Mouse (Mus musculus): ENCODE measurements at regions not wholly inside any gene's neighbourhood (a gene's known extent, or its start where the extent isn't known, plus 50 kb on each side); places are given as distances from the start of the nearest gene placed in this dataset.
A peak's percentile ranks its signal among the peaks of the same experiment; 100 is the strongest.

DNA sequence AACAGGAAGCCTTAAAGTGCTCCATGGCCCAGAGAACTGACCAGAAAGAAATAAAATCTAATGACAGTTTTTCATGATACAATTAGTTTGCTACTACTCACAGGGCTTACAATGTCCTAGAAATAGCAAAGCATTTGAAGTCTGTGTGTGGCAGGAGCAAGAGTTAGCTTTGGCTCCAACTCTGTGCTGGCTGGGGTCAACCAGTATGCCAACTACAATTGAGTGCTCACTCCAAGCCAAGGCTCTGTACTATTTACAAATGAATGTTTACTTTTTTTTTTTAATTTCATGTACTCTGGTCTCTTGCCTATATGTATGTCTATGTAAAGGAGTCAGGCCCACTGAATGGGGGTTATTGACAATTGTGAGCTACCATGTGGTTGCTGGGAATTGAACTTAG lies 75.7 kb upstream of the Jak1 start:
- DNase-seq: no peak

DNA sequence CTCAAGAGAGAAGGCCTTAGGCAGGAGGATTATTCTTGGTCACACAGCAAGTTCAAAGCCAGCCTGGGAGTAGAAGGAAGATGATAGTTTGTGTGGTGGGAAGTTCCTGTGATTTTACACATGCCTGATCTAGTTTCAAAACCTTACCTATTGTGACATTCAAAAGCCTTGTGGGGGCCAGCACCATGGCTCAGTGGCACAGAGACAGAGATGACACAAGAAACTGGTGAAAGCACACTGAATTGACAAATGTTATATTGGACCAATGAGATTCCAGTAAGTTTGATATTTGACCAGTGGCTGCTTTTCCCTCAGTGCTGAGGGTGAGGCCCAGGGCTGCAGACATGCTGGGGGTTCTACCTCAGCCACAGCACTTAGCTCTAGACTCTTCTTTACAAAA lies 73.1 kb upstream of the Jak1 start:
- DNase-seq: no peak

DNA sequence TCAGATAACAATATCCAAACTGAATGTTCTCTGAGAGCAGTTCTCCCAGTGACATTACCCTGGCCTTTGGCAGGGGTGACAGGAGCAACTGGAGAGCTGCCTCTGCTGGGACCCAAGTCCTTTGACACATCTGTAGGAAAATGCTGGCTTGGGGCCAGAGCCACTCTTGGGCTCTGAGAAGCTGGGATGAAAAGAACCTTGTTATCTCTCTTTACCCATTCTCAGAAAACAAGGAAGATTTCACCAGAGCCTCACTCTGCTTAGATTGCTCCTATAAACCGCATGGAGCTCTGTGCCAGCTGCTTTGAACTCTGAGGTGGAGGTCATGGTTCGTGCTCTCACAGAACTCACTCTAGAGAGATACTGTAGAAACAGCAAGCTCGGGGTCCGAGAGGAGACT lies 71.7 kb upstream of the Jak1 start:
- DNase-seq: no peak

DNA sequence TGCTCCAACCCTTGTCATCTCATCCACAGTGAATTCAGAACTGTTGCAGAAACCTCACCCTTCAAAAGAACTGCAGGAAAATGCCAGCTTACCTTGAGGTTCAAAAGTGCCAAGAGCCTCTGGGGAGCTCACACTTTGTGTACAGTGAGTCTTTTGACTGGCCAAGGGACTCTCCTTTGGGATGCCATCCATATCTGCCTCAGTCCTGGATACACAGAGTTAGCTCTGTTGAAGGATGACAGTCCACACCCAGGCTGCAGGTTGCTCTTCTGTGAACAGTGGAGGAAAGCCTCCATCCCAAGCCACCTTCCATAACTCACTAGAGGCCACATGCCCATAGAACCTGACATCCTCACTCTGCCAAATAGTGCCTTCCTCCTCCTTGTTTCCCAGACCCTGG lies 71.3 kb upstream of the Jak1 start:
- DNase-seq: no peak

DNA sequence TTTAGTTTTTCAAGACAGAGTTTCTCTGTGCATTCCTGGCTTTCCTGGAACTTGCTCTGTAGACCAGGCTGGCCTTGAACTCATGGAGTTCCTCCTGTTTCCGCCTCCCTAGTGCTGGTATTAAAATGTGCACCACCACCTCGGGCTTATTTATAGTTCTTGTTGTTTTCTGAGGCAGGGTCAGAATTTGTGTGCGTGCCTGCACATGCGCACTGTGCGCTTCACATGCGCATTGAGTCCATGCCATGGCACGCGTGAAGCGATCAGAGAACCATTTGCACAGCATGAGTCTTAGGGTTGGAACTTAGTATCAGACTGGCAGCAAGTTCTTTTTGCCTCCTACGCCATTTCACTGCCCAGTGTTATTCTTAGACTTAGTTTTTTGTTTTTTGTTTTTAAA lies 68.8 kb upstream of the Jak1 start:
- DNase-seq: no peak

DNA sequence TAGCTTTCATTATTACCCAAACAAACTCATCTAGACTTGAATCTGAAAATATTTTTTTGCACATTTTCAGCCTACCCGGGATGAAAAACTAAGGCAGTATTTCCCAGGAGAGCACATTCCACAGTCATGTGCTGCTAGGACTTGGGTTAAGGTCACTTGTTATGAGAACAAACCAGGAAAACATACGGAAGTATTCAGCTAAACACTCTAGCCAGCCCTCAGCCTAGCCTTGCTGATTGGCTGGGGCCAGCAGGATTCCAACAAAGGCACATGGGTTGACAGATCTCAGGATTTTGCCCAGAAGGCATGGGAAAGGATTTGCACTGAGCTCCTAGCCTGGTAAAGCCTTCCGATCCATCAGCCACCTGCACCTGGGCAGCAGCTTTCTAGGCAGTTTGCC lies 68.0 kb upstream of the Jak1 start:
- DNase-seq: no peak

DNA sequence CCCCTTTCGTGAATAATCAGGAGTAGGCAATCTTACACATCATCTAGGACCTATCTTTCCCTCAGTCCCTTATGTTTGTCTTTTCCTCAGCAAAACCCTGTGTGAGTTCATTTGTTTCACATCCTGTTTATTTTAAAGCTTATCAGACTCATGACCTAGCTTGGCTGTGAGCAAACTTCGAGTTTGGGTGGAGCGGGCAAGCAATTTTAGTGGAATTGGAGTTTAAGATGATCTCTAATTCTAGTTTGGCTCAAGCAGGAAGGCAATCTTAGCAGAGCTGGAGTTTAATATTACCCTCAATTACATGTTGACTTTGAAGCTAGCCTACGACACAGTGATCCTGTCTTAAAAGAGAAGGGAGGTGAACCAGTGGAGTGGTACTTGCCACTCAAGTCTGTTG lies 66.1 kb upstream of the Jak1 start:
- DNase-seq: no peak

DNA sequence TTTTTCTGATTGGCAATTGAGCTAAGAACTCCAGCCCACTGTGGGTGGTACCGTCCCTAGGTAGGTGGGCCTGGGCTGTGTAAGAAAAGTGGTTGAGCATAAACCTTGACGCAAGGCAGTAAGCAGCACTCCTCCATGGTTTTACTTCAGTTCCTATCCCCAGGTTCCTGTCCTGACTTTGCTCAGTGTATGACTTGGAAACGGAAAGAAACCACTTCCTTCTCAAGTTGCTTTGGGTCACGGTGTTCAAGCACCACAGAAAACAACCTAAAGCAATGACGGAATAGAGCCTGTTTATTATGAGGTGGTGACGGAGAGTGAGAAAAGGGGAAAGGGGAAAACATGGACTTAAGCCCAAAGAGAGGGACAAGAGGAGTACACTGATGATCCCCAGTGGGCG lies 64.0 kb upstream of the Jak1 start:
- DNase-seq: no peak

DNA sequence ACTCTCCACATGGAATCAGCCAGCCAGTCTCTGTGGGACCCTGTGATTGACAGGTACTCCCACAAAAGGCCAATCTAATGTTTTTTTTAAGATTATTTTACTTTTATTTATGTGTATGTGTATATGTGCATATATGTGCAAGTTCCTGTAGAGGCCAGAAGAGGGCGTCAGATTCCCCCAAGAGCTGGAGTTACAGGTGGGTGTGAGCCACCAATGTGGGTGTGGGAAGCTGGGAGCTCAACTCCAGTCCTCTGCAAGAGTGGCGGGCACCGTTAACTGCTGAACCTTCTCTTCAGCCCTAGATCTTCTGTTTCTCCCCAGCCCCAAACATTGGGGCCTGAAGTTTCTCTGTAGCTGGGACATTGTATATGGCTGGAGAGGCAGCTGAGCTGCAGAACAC lies 61.0 kb upstream of the Jak1 start:
- DNase-seq: no peak

DNA sequence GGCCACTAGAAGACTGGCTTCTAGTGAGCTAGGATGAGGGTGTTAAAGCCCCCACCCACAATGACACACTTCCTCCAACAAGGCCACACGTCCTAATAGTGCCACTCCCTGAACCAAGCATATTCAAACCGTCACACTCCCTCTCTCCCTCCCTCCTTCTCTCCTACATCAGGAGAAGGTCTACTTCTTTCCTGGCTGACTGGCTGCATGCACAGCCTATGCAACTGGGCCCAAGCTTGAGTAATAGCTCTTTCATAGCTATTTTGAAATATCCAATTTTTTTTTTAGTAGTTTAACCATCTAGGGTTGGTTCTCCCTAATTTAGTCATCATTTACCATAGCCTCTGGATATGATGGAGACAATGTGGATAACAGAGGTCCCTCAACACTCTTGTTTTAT lies 56.6 kb upstream of the Jak1 start:
- no peak for DNase-seq

DNA sequence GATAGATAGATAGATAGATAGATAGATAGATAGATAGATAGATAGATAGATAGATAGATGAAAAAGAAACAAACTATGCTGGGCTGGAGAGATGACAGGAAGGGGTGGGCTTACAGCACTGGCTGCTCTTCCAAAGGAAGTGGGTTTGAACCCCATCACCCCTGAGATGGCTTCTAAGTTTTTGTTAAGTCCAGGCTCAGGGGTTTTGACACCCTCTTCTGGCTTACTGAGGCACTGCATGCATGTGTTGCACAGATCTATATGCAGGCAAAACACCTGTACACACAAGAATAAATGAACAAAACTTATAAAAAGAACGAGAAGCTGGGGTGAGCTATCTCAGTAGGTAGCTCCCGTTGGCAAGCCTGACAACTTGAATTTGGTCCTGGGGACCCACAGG lies 55.5 kb upstream of the Jak1 start:
- peak; percentile 83 for DNase-seq

DNA sequence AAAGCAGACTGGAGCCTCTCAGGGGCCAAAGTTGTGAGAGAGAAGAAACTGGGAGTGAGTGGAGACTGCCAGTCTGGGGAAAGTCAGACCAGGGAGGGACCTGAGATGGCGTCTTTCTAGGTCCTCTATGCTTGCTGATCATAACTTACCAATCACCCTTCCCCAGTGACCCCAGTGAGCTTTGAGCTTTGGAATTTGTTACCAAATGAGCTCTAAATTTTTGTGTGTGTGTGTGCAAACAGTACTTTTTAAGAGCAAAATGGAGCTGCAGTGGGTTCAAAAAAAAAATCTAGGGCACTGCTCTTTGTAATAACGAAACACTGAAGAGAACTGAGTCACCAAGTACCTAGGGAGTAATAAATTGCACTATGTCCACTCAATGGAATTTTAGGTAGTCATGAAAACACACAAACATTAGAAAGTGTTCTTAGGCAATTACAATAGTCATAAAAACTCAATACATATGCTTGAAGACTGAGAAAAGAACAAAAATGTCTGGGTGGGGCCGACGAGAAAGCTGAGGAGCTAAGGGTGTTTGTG lies 54.7 kb upstream of the Jak1 start:
- DNase-seq: no peak

DNA sequence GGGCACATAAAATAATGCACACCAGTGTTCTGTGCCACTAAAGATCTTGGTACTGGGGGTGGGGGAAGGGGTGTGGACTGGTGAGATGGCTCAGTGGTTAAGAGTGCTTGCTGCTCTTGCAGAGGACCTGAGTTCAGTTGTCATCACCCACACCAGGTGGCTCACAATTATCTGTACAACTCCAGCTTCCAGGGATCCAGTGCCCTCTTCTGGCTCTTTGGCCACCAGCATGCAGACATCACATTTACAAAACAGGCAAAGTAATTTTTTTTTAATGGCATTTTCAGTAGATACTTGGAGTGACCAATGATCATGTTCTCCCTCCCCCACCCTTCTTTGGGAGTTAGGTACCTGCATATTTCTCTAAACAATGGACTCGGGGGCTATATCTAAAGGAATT lies 53.8 kb upstream of the Jak1 start:
- no peak for DNase-seq

DNA sequence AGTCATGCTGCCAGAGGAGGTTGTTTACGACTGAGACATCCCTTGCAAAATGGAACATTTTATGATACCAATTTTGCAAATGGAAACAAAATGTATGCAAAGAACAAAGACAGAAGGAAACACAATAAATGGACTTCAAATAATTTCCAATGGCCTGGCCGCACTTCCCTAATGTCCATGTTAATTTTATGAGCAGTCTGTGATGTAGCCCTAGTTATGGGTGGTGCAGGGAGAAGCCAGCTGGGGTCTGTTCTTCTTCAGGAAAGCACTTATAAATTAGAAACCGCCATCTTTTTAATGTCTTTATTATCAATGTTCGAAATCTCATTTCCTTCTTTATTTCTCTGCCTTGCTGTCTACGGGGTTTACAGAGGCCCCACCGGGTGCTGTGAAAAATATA lies 51.0 kb upstream of the Jak1 start:
- DNase-seq: no peak

Measured in thymus, postnatal 4 days (tissue).